Mouse (Mus musculus): ENCODE data around the gene Igsf6. TPM values are rescaled to one million over a fixed set of nuclear protein-coding genes. Genes with fewer than 3 reads are reported as not detected.
A peak's percentile ranks its signal among the peaks of the same experiment; 100 is the strongest.
"Not testable (repeated sequence)": the region's sequence is repeated elsewhere in the genome, so short reads cannot be mapped to it uniquely, and the experiment has no call there.

Igsf6 gene
- polyA plus RNA-seq, 1 experiment from 2014 or later = 0.63 TPM

- H3K27ac ChIP-seq = no peak overlapping the region
- no peaks in the 10 kb centered on the region for H3K27me3 ChIP-seq
- H3K9ac ChIP-seq = no peak overlapping the region
- H3K36me3 ChIP-seq (ENCODE audit: poor library complexity, severe bottlenecking) = peaks cover 23% of the 10 kb centered on the region
- H3K4me1 ChIP-seq = 0 out of 2 replicates have a peak, but pooled peaks cover 7% of the 10 kb centered on the region
- H3K4me3 ChIP-seq = no peak overlapping the region
- H3K9me3 ChIP-seq (replicated peaks) = 0 out of 2 replicates have a peak, but pooled peaks cover 5% of the 10 kb centered on the region
- ATAC-seq = no peak
- WGBS = 96% methylated on average over 6 of the region's 6 CpGs
- no peak overlapping the region for H3K4me2 ChIP-seq
Observed at GRCm38 (mm10) chr7:121045671-121046453, 28.5 kb downstream of the Igsf6 start.

GRCm38 (mm10) chr7:121044251-121044650, 30.1 kb downstream of the Igsf6 start:
- peaks cover 17% of the 10 kb centered on the region for H3K4me1 ChIP-seq
- H3K9ac ChIP-seq = no peak overlapping the region
- H3K4me2 ChIP-seq = no peak overlapping the region
- 100% methylated on average over 1 of the region's 1 CpGs for WGBS
- H3K4me3 ChIP-seq = no peak overlapping the region
- H3K27me3 ChIP-seq = no peaks in the 10 kb centered on the region
- H3K27ac ChIP-seq = no peak overlapping the region
- no peak for ATAC-seq
- peaks cover 13% of the 10 kb centered on the region for H3K36me3 ChIP-seq (ENCODE audit: poor library complexity, severe bottlenecking)
- 0 out of 2 replicates have a peak, but pooled peaks cover 5% of the 10 kb centered on the region for H3K9me3 ChIP-seq (replicated peaks)

- peaks cover 19% of the 10 kb centered on the region for H3K4me1 ChIP-seq
- no peak overlapping the region for H3K4me3 ChIP-seq
- no peak overlapping the region for H3K9ac ChIP-seq
- H3K36me3 ChIP-seq (ENCODE audit: poor library complexity, severe bottlenecking) = peaks cover 12% of the 10 kb centered on the region
- 97% methylated on average over 1 of the region's 1 CpGs for WGBS
- no peak overlapping the region for H3K4me2 ChIP-seq
- H3K27me3 ChIP-seq = no peaks in the 10 kb centered on the region
- no peak for ATAC-seq
- H3K9me3 ChIP-seq (replicated peaks) = 0 out of 2 replicates have a peak, but pooled peaks cover 5% of the 10 kb centered on the region
- no peak overlapping the region for H3K27ac ChIP-seq
Observed at GRCm38 (mm10) chr7:121043510-121043909, 30.9 kb downstream of the Igsf6 start.

- Histone ChIP-seq H3K4me1 (peaks cover 21% of the 10 kb centered on the region), H3K4me3 (no peak overlapping the region), H3K4me2 (no peak overlapping the region), H3K9me3 (replicated peaks) (0 out of 2 replicates have a peak, but pooled peaks cover 5% of the 10 kb centered on the region), H3K27ac (no peak overlapping the region), H3K36me3 (ENCODE audit: poor library complexity, severe bottlenecking) (peaks cover 7% of the 10 kb centered on the region), H3K27me3 (no peaks in the 10 kb centered on the region), H3K9ac (no peak overlapping the region)
- 98% methylated on average over 3 of the region's 3 CpGs for WGBS
- no peak for ATAC-seq
Observed at GRCm38 (mm10) chr7:121043004-121043403, 31.4 kb downstream of the Igsf6 start.

GRCm38 (mm10) chr7:121041989-121042388, 32.4 kb downstream of the Igsf6 start:
- no peak overlapping the region for H3K27ac ChIP-seq
- H3K4me2 ChIP-seq = no peak overlapping the region
- ATAC-seq = no peak
- no peaks in the 10 kb centered on the region for H3K27me3 ChIP-seq
- 0 out of 2 replicates have a peak, but pooled peaks cover 5% of the 10 kb centered on the region for H3K9me3 ChIP-seq (replicated peaks)
- no peak overlapping the region for H3K9ac ChIP-seq
- 95% methylated on average over 1 of the region's 1 CpGs for WGBS
- peaks cover 31% of the 10 kb centered on the region for H3K4me1 ChIP-seq
- H3K36me3 ChIP-seq (ENCODE audit: poor library complexity, severe bottlenecking) = peaks cover 4% of the 10 kb centered on the region; the same call in 1 of the 2 replicates
- H3K4me3 ChIP-seq = no peak overlapping the region

GRCm38 (mm10) chr7:121040595-121040994, 33.8 kb downstream of the Igsf6 start:
- H3K9me3 ChIP-seq (replicated peaks) = 0 out of 2 replicates have a peak, but pooled peaks cover 5% of the 10 kb centered on the region
- peaks cover 45% of the 10 kb centered on the region for H3K4me1 ChIP-seq
- H3K36me3 ChIP-seq (ENCODE audit: poor library complexity, severe bottlenecking) = peaks cover 4% of the 10 kb centered on the region; the same call in 1 of the 2 replicates
- 92% methylated on average over 4 of the region's 4 CpGs for WGBS
- H3K27me3 ChIP-seq = no peaks in the 10 kb centered on the region
- no peak overlapping the region for H3K27ac ChIP-seq
- no peak overlapping the region for H3K4me3 ChIP-seq
- no peak overlapping the region for H3K4me2 ChIP-seq
- ATAC-seq = no peak
- no peak overlapping the region for H3K9ac ChIP-seq

- Histone ChIP-seq H3K4me2 (peak overlapping the region; percentile 83), H3K9me3 (replicated peaks) (no peaks in the 10 kb centered on the region), H3K27me3 (peaks cover 11% of the 10 kb centered on the region), H3K27ac (peak overlapping the region; percentile 98), H3K4me3 (peak overlapping the region; percentile 96), H3K4me1 (peaks cover 40% of the 10 kb centered on the region), H3K36me3 (ENCODE audit: poor library complexity, severe bottlenecking) (no peaks in the 10 kb centered on the region), H3K9ac (peak overlapping the region; percentile 99)
- WGBS = 0% methylated on average over 24 of the region's 24 CpGs
- ATAC-seq = peak; percentile 38
Observed at GRCm38 (mm10) chr7:121035161-121035721, 39.1 kb downstream of the Igsf6 start.

- no peaks in the 10 kb centered on the region for H3K36me3 ChIP-seq (ENCODE audit: poor library complexity, severe bottlenecking)
- H3K27me3 ChIP-seq = peaks cover 13% of the 10 kb centered on the region
- peak overlapping the region; percentile 96 for H3K4me3 ChIP-seq
- H3K9ac ChIP-seq = peak overlapping the region; percentile 99
- H3K4me1 ChIP-seq = peaks cover 36% of the 10 kb centered on the region
- no peaks in the 10 kb centered on the region for H3K9me3 ChIP-seq (replicated peaks)
- peak overlapping the region; percentile 98 for H3K27ac ChIP-seq
- under 1% methylated on average over 38 of the region's 63 CpGs for WGBS
- H3K4me2 ChIP-seq = peak overlapping the region; percentile 83
- ATAC-seq = peak; percentile 78
Observed at GRCm38 (mm10) chr7:121034701-121035141, 39.7 kb downstream of the Igsf6 start.

- Histone ChIP-seq H3K4me1 (peaks cover 36% of the 10 kb centered on the region), H3K36me3 (ENCODE audit: poor library complexity, severe bottlenecking) (no peaks in the 10 kb centered on the region), H3K27ac (peak within 1 kb of the TSS; percentile 98), H3K27me3 (peaks cover 13% of the 10 kb centered on the region), H3K9me3 (replicated peaks) (no peaks in the 10 kb centered on the region), H3K4me3 (peak within 1 kb of the TSS; percentile 96), H3K4me2 (peak within 1 kb of the TSS; percentile 83), H3K9ac (peak within 1 kb of the TSS; percentile 99)
- peak; percentile 99 for ATAC-seq
- WGBS = 1% methylated on average over 37 of the region's 43 CpGs
Observed at GRCm38 (mm10) chr7:121033856-121034652, 40.3 kb downstream of the Igsf6 start, which contains the start of gene Mettl9. Gene Mettl9, plus strand, starts transcription at chr7:121034445.

GRCm38 (mm10) chr7:121029947-121030346, 44.4 kb downstream of the Igsf6 start:
- H3K36me3 ChIP-seq (ENCODE audit: poor library complexity, severe bottlenecking); H3K9me3 ChIP-seq (replicated peaks); ATAC-seq; H3K4me2 ChIP-seq; H3K27ac ChIP-seq; H3K4me1 ChIP-seq; H3K4me3 ChIP-seq; H3K9ac ChIP-seq: not testable (repeated sequence)
- peaks cover 26% of the 10 kb centered on the region for H3K27me3 ChIP-seq

GRCm38 (mm10) chr7:121026300-121026699, 48.1 kb downstream of the Igsf6 start:
- H3K9ac ChIP-seq = no peak overlapping the region

More at GRCm38 (mm10) chr7:121026300-121026699, 48.1 kb downstream of the Igsf6 start:
- WGBS = 66% methylated on average over 3 of the region's 3 CpGs
- Histone ChIP-seq H3K9me3 (replicated peaks) (no peaks in the 10 kb centered on the region), H3K4me1 (no peaks in the 10 kb centered on the region), H3K4me2 (no peak overlapping the region), H3K4me3 (no peak overlapping the region), H3K36me3 (ENCODE audit: poor library complexity, severe bottlenecking) (no peaks in the 10 kb centered on the region), H3K27me3 (peaks cover 21% of the 10 kb centered on the region), H3K27ac (no peak overlapping the region)
- ATAC-seq = no peak

Measured in forebrain, embryonic 13.5 days (tissue).